Mouse (Mus musculus) bone marrow macrophage, adult 2 months (primary cell): ENCODE results near the gene Platr17.

Source experiments
- CTCF ChIP-seq: IDR thresholded peaks from 2 replicates; pipeline ENCODE4 v1.5.1; 2012; ENCODE audit warnings: low read depth, mild to moderate bottlenecking, low read length, moderate library complexity
- POLR2A ChIP-seq: IDR thresholded peaks from 2 replicates; pipeline ENCODE4 v1.6.1; 2012; ENCODE audit warnings: mild to moderate bottlenecking, low read depth, low read length, borderline replicate concordance

DNA sequence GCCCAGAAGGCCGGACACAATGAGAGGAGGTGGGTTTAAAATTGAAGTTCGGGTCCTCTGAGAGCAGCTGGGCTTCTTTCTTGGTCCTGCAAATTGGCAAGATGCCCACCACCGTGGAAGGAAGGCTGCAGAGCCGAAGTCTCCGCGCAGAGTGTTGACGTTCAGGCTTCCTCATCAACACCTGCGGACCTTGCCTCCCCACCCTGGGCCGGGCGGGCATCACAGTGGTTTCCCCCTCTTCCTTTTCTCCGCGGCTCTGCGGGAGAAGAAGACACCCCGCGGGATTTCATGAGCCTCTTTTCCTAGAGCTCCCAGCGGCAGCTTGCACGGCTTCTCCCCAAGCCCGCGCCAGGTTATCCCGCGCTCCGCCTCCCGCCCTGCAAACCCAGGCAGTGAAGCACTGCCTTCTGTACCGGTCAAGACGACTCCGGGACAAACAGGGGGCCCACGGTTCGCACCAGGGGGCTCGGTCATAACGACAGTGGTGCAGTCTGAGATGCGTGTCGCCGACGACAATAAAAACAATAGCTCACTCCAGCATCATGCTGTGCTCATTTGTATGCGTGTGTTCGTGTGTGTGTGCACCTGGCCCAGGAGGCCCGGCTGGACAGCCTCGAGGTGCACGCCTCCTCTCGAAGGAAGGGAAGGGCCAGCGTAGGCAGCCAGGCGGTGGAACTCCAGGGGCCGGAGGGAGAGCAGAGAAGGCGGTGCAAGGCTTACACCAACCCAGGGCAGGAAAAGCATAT is 3.6 kb downstream of the Platr17 start:
- TF ChIP-seq POLR2A (no peak), CTCF (no peak)
